In genomic region chrX:48355346-48355745, GRCm38 (mm10) we compare ENCODE assay signal across 27 mouse cellular contexts.
"Had no signal": no experiment of that assay in that cellular context is flagged by ENCODE, and none has a peak within 500 bp of the region (broad histone marks: within the 10 kb centered on the region; RNA-seq: fewer than 3 reads in every experiment).

No protein-coding gene starts in this region.

- H3K27ac ChIP-seq: gastrocnemius, adult 2 months; heart, adult 2 months; heart, embryonic 13.5 days; heart, embryonic 15.5 days; hindbrain, embryonic 10.5 days; hindbrain, embryonic 12.5 days; hindbrain, embryonic 14.5 days; intestine, embryonic 15.5 days; layer of hippocampus, adult 2 months; left cerebral cortex, adult 2 months; limb, embryonic 10.5 days; limb, embryonic 12.5 days; liver, embryonic 13.5 days had no signal

- DNase-seq: gastrocnemius, adult 2 months; gastrocnemius, postnatal 10 days; gastrocnemius, postnatal 25 days; heart, adult 11 months; heart, adult 2 months; heart, postnatal 4 days; kidney, adult 18-20 months; kidney, adult 8-10 months; kidney, postnatal 10 days; kidney, postnatal 25 days; kidney, postnatal 4 days; layer of hippocampus, adult 9-11 months; liver; liver, embryonic 13.5 days had no signal

- H3K4me3 ChIP-seq: gastrocnemius, adult 2 months; heart, adult 2 months; heart, embryonic 13.5 days; heart, embryonic 15.5 days; hindbrain, embryonic 10.5 days; hindbrain, embryonic 12.5 days; intestine, embryonic 15.5 days; layer of hippocampus, adult 2 months; left cerebral cortex, adult 2 months; limb, embryonic 10.5 days; limb, embryonic 12.5 days; liver, embryonic 13.5 days had no signal

- ATAC-seq: hindbrain, embryonic 16.5 days; inflammation-experienced regulatory T-cells, adult 6 months; intestine, embryonic 15.5 days; intestine, postnatal 0 days had no signal

- H3K4me1 ChIP-seq: heart, embryonic 13.5 days; heart, embryonic 15.5 days; hindbrain, embryonic 10.5 days; hindbrain, embryonic 12.5 days; intestine, embryonic 15.5 days; limb, embryonic 10.5 days; limb, embryonic 12.5 days had no signal
